Mouse (Mus musculus) heart, embryonic 11.5 days (tissue): Measurements from ENCODE around the gene Mrpl28. TPM values are rescaled to one million over a fixed set of nuclear protein-coding genes. Genes with fewer than 3 reads are reported as not detected.
"Not testable (repeated sequence)": the region's sequence is repeated elsewhere in the genome, so short reads cannot be mapped to it uniquely, and the experiment has no call there.

Experiments
- ATAC-seq: fragments of 200-750 bp; cut with Nextera tagmentation; replicated peaks from 2 replicates; pipeline ENCODE4 v1.8.0; 2017; ENCODE audit warnings: moderate library complexity; ENCODE audit not compliant: insufficient number of reproducible peaks, low FRiP score, low TSS enrichment
- H3K27ac ChIP-seq: fragments of 300-500 bp; sonication (generic); 2 replicates; pipeline ENCODE4 v1.5.1; 2014; ENCODE audit warnings: mild to moderate bottlenecking, low read depth, low read length
- H3K27me3 ChIP-seq: fragments of 300-500 bp; sonication (generic); 2 replicates; pipeline ENCODE4 v1.6.1; 2014; ENCODE audit warnings: mild to moderate bottlenecking, low read length, mixed read lengths; ENCODE audit not compliant: control insufficient read depth, insufficient read depth
- H3K36me3 ChIP-seq: fragments of 300-500 bp; sonication (generic); 2 replicates; pipeline ENCODE4 v1.6.1; 2014; ENCODE audit warnings: mild to moderate bottlenecking, low read length, moderate library complexity, mixed read lengths; ENCODE audit not compliant: control insufficient read depth, insufficient read depth
- H3K4me1 ChIP-seq: fragments of 300-500 bp; sonication (generic); 2 replicates; pipeline ENCODE4 v1.6.1; 2014; ENCODE audit warnings: low read length; ENCODE audit not compliant: control insufficient read depth, insufficient read depth
- H3K4me2 ChIP-seq: fragments of 300-500 bp; sonication (generic); 2 replicates; pipeline ENCODE4 v1.6.1; 2014; ENCODE audit warnings: mild to moderate bottlenecking, moderate library complexity
- H3K4me3 ChIP-seq: fragments of 300-500 bp; sonication (generic); 2 replicates; pipeline ENCODE4 v1.5.1; 2014; ENCODE audit warnings: low read depth, low read length
- H3K9ac ChIP-seq: fragments of 300-500 bp; sonication (generic); 2 replicates; pipeline ENCODE4 v1.6.1; 2014; ENCODE audit warnings: mild to moderate bottlenecking, low read depth, low read length, moderate library complexity
- H3K9me3 ChIP-seq: fragments of 300-500 bp; sonication (generic); replicated peaks from 2 replicates; pipeline ENCODE4 v1.6.1; 2016; ENCODE audit warnings: low read length; ENCODE audit not compliant: control insufficient read depth
- WGBS: fragments of 180-500 bp; shearing (Covaris S2); extraction: QIAGEN DNeasy Blood & Tissue Kit; methylation state at CpG from one replicate; pipeline ENCODE4 v1.1.7; 2014; ENCODE audit not compliant: insufficient replicate concordance; 5-methylcytosine and 5-hydroxymethylcytosine counted together
- polyA plus RNA-seq: library from polyadenylated mRNA; unstranded; fragments of >200 nt; fragmentation: Nextera tagmentation; extraction: Ambion mirVana; gene quantifications from 2 replicates; pipeline ENCODE4 v1.2.1, GENCODE M21; 2014

Gene Mrpl28
- polyA plus RNA-seq, 1 experiment from 2014 or later = 257 TPM

DNA sequence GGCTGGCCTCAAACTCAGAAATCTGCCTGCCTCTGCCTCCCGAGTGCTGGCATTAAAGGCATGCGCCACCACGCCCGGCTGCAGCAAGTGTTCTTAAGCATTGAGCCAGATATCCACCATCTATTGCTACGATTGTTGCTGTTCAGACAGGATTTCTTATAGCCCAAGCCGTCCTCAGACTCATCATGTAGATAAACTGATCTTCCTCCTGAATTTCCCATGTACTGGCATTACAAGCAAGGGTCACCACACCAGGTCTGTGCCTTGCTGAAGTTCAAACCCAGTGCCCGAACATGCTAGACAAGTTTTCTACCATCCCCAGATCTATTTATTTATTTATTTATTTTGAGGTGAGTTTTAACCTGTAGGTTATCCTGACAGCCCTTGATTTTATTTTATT lies 24.8 kb upstream of the Mrpl28 start:
- Histone ChIP-seq H3K36me3 (no peaks in the 10 kb centered on the region), H3K27me3 (no peaks in the 10 kb centered on the region), H3K4me2 (no peak overlapping the region), H3K4me1 (peaks cover 9% of the 10 kb centered on the region; the same call in 1 of the 2 replicates), H3K9ac (no peak overlapping the region), H3K4me3 (no peak overlapping the region), H3K9me3 (no peaks in the 10 kb centered on the region), H3K27ac (no peak overlapping the region)
- whole genome bisulfite sequencing = 83% methylated on average over 7 of the region's 7 CpGs
- no peak for ATAC-seq

DNA sequence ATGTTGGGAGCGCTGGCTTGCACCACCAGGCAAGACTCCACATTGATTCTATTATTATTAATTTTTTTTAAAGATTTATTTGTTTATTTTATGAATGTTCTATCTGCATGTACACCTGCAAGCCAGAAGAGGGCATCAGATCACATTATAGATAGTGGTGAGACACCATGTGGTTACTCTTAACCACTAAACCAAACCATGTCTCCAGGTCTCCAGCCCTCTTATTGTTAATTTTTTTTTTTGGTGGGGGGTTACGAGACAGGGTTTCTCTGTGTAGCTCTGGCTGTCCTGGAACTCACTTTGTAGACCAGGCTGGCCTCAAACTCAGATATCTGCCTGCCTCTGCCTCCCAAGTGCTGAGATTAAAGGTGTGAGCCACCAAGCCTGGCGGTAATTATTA lies 24.0 kb upstream of the Mrpl28 start:
- ATAC-seq = not testable (repeated sequence)
- 63% methylated on average over 3 of the region's 3 CpGs for WGBS

DNA sequence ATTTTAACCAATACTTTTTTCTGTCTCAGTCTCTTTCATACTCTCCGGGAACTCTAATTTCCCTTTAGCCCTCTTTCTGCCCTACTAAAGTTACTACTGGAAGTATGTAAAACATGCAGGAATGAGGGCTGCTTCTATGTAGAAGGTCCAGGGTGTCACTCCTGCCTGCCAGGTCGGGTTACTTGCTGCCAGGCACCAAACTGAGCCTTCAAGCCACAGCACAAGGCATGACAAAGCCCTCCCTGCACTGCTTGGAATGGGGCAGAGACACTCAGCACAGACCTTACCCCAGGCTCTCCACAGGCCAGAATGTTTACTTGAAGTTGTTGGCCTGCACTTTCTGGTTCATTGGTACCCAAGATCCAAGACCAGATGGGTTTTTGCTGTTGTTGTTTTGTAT lies 23.1 kb upstream of the Mrpl28 start:
- H3K27me3 ChIP-seq = no peaks in the 10 kb centered on the region
- H3K4me3 ChIP-seq = no peak overlapping the region
- no peaks in the 10 kb centered on the region for H3K36me3 ChIP-seq
- ATAC-seq = no peak
- H3K9me3 ChIP-seq = no peaks in the 10 kb centered on the region
- 42% methylated on average over 2 of the region's 2 CpGs for WGBS
- H3K27ac ChIP-seq = no peak overlapping the region
- peaks cover 4% of the 10 kb centered on the region; the same call in 1 of the 2 replicates for H3K4me1 ChIP-seq
- H3K4me2 ChIP-seq = no peak overlapping the region
- H3K9ac ChIP-seq = no peak overlapping the region

More for the DNA sequence above, 24.0 kb upstream of the Mrpl28 start:
- not testable (repeated sequence) for H3K4me2 ChIP-seq, H3K9me3 ChIP-seq, H3K4me1 ChIP-seq, H3K4me3 ChIP-seq, H3K27me3 ChIP-seq, H3K9ac ChIP-seq, H3K27ac ChIP-seq, H3K36me3 ChIP-seq

DNA sequence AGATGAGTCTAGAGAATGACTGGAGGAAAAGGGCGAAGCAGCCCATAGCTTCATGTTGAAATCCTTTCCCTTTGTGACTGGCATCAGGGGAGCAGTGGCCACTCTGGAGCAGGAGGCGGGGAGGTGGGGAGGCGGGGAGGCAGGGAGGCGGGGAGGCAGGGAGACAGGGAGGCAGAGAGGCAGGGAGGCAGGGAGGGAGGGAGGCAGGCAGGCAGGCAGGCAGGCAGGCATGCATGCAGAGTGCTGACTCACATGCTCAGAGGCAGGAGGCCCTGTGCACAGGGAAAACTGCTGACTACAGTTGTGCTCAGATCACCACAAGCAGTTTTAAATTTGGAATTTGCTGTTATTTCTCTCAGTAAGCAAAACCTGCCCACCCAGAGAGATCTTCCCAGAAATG lies 21.8 kb upstream of the Mrpl28 start:
- H3K9ac ChIP-seq = no peak overlapping the region
- ATAC-seq = no peak; the same call in 1 of the 2 replicates
- no peaks in the 10 kb centered on the region for H3K27me3 ChIP-seq
- H3K4me1 ChIP-seq = no peaks in the 10 kb centered on the region
- no peak overlapping the region for H3K27ac ChIP-seq
- no peak overlapping the region for H3K4me2 ChIP-seq
- WGBS = 39% methylated on average over 4 of the region's 4 CpGs
- no peak overlapping the region for H3K4me3 ChIP-seq
- no peaks in the 10 kb centered on the region for H3K36me3 ChIP-seq
- no peaks in the 10 kb centered on the region for H3K9me3 ChIP-seq

- no peak overlapping the region for H3K27ac ChIP-seq
- H3K9ac ChIP-seq = no peak overlapping the region
- WGBS = 57% methylated on average over 4 of the region's 4 CpGs
- H3K36me3 ChIP-seq = no peaks in the 10 kb centered on the region
- peaks cover 6% of the 10 kb centered on the region for H3K27me3 ChIP-seq
- H3K9me3 ChIP-seq = no peaks in the 10 kb centered on the region
- H3K4me3 ChIP-seq = no peak overlapping the region
- no peak for ATAC-seq
- no peak overlapping the region for H3K4me2 ChIP-seq
- H3K4me1 ChIP-seq = no peaks in the 10 kb centered on the region
Observed at GRCm38 (mm10) chr17:26105619-26106018, 17.7 kb upstream of the Mrpl28 start.

GRCm38 (mm10) chr17:26110156-26110555 lies 13.1 kb upstream of the Mrpl28 start:
- WGBS = 29% methylated on average over 4 of the region's 4 CpGs
- Histone ChIP-seq H3K9ac (no peak overlapping the region), H3K27ac (no peak overlapping the region), H3K9me3 (no peaks in the 10 kb centered on the region), H3K4me3 (no peak overlapping the region), H3K36me3 (no peaks in the 10 kb centered on the region), H3K27me3 (peaks cover 50% of the 10 kb centered on the region), H3K4me2 (no peak overlapping the region), H3K4me1 (peaks cover 8% of the 10 kb centered on the region)
- ATAC-seq = no peak

GRCm38 (mm10) chr17:26111024-26111423 lies 12.3 kb upstream of the Mrpl28 start:
- no peak overlapping the region for H3K27ac ChIP-seq
- peaks cover 8% of the 10 kb centered on the region for H3K4me1 ChIP-seq
- no peak overlapping the region for H3K9ac ChIP-seq
- no peaks in the 10 kb centered on the region for H3K9me3 ChIP-seq
- WGBS = 3% methylated on average over 4 of the region's 4 CpGs
- ATAC-seq = no peak
- H3K4me2 ChIP-seq = no peak overlapping the region
- no peaks in the 10 kb centered on the region for H3K36me3 ChIP-seq
- H3K4me3 ChIP-seq = no peak overlapping the region
- H3K27me3 ChIP-seq = peaks cover 59% of the 10 kb centered on the region

DNA sequence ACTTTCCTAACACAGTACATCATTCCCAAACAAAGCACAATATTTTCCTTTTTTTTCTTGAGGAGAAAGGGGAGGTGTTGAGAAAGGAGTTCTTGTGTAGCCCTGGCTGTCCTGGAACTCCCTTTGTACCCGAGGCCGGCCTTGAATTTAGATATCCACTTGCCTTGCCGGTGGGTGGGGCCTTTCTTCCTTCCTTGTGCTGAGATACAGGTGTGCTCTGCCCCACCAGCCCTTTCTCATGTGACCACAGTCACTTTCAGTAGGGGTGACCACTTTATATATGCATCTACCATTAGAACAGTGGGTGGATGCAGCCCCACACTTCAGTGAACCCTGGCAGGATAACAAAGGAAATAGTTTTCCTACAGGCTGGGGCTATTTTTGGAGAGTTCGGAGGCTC lies 11.6 kb upstream of the Mrpl28 start:
- no peak overlapping the region for H3K4me2 ChIP-seq
- ATAC-seq = no peak
- no peak overlapping the region for H3K9ac ChIP-seq
- no peaks in the 10 kb centered on the region for H3K36me3 ChIP-seq
- no peak overlapping the region for H3K27ac ChIP-seq
- H3K9me3 ChIP-seq = no peaks in the 10 kb centered on the region
- H3K4me3 ChIP-seq = no peak overlapping the region
- peaks cover 66% of the 10 kb centered on the region for H3K27me3 ChIP-seq
- H3K4me1 ChIP-seq = peaks cover 8% of the 10 kb centered on the region
- 18% methylated on average over 4 of the region's 4 CpGs for WGBS

DNA sequence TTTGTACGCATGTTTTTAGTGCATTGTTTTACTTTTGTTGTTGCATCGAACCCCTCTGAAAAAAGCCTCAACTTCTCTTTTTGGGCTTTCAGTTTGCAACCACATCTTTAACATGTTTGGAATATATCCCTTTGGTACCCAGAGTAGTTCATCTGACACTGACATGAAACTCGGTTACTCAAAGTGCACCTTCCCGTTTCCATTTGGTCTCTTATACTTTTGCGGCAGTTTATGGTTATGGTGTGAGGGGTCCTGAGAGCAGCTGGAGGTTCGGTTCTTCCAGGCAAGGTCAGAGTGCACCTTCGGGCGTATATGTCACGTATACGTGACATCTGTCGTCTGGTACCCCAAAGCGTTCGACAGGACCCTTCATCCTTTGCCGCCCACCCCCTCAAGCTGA lies 10.5 kb upstream of the Mrpl28 start:
- Histone ChIP-seq H3K9me3 (no peaks in the 10 kb centered on the region), H3K4me1 (peaks cover 8% of the 10 kb centered on the region), H3K4me3 (peak overlapping the region; percentile 65), H3K27me3 (peaks cover 76% of the 10 kb centered on the region), H3K36me3 (no peaks in the 10 kb centered on the region), H3K9ac (no peak overlapping the region), H3K27ac (no peak overlapping the region), H3K4me2 (peak overlapping the region; percentile 88)
- 17% methylated on average over 14 of the region's 14 CpGs for WGBS
- no peak for ATAC-seq
